Mouse (Mus musculus) kidney, adult 11 months (tissue): Measurements from ENCODE around the gene Cnst.
"Not testable (repeated sequence)": the region's sequence is repeated elsewhere in the genome, so short reads cannot be mapped to it uniquely, and the experiment has no call there.

Experiments
- DNase-seq: peaks from one replicate; pipeline ENCODE4 v3.0.0; 2022

Cnst gene

DNA sequence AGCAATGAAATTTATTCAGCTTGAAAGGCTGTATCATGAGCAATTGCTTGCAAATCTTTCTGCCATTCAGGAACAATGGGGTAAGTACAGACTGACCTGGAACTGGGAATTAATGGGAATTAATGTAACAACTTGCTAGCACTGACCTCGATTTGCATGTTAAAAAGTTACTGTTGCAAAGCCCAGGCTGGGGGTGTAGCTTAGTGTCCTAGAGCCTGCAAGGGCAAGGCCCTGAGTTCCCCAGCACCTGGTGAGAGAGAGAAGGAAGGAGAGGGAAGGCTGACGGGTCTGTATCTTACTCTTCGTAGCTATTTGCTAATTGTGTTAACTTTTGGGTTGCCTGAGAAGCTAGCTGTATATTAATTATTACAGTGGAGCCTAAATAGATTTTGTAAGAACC, 58.4 kb downstream of the Cnst start:
- no peak for DNase-seq

DNA sequence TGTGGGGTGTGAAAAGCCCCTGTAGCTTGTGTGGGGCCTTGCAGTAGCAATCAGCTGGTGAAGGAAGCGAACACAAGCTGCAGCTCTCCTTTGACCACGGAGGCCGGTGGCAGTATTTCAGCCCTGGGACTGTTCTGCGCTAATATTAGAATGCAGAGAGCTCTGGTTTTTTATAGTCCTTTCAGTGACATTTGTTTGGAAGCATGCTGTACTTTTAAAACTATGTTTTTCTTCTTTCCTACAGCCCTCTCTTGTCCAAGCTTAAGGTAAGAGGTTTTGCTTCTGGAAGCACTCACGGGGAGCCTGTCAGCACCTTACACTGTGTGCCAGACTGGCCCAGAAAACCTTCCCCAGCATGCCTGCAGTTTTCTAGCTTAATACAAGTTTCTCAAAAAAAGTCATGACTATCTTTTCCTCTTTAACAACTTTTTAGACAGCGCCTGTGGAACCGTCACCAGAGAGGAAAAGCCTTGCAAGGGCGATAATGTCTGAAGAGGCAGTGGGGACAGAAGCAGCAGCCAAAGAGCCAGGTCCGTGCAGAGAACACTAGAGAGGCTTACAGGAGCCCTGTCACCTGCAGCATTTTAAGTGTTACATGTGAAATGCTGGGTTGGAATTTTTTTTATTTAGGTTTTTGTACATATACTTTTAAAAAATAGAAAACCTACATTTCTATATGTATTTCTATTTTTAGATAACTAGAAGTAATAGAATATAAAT, 60.0 kb downstream of the Cnst start:
- DNase-seq = no peak

DNA sequence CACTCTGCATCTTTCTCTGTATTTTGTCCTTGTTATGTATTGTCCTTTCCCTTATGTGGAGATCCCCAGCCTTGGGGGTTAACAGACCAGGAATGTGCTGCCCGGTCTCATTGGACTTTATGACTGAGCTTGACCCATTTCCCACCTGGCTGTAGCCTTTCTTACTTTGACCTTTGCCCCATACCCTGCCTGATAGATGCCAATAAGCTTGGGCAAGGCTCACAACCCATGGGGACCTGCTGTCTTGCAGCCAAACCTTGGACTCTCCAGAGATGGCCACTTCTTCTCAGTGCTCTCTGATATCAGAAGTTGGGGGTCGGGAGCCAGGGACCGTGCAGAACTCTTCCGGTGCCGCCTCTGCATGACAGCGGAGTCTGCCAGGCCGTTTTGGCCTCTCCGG, 62.4 kb downstream of the Cnst start:
- peak; percentile 62 for DNase-seq

DNA sequence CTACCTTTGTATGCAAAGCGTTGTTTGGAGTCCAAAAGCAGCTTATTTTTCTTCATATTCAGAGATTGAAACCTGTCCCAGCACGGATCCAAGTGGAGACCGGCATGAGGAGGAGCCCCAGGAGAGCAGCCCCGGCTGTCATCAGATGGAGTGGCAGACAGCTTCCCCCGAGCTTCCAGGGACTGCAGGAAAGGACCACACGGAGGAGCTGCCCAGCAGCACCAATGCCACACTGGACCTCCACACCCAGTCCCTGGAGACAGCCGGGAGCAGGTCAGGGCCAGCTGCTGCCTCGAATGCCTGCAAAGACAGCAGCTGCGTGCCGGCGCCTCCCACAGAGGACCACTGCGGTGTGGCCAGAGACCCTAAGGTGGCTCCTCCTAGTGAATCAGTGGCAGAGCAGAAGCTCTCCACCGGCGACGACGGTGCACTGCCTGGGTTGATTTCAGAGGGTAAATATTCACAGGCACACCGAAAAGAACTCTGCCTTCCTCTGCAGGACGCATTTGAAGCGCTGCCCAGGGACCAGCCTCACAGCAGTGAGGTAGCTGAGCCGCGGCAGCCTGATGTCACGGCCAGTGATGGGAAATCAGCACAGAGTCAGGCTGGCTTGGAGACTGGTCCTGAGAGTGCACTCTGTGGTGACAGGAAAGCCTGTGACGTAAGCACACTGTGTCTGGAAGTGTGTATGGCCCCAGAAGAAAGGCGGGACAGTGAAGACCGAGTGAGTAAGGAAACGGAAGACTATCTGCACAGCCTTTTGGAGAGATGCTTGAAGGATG, 63.7 kb downstream of the Cnst start:
- DNase-seq = no peak

DNA sequence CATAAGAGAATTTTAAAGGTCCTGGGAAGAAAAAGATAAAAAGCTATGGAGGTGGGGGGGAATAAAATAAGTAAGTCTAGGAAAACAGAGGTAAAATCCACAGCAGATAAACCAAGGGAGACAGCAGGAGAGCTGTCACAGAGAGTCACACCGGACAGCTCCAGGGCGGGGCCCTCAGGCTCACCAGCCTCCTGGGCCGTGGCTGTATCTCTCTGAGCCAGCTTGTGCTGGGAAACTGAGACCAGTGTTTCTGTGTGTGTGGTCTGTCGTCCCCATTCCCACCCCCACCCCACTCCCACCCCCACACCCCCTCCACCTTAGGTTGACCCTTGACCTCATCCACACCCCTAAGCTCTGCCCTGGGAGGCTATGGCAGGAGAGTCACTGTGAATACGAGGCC, 65.0 kb downstream of the Cnst start:
- DNase-seq = no peak

DNA sequence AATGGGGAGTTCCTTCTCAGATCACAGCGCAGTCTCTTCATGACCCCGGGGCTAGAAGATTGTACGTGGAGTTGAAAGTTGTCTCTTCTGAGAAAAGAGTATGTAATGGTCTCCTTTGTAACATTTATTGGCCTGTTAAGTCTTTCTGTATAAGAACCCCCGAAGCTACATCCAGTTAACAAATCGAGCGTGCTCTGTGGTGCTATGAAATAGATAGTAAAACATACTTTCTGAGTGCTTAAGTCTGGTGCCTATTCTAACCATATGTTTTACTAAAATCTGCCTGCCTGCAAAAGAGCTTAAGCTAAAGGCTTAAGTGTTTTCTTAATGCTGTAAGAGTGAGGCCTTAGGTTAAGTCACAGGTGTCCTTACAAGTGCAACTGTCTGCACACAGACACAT, 66.2 kb downstream of the Cnst start:
- no peak for DNase-seq

DNA sequence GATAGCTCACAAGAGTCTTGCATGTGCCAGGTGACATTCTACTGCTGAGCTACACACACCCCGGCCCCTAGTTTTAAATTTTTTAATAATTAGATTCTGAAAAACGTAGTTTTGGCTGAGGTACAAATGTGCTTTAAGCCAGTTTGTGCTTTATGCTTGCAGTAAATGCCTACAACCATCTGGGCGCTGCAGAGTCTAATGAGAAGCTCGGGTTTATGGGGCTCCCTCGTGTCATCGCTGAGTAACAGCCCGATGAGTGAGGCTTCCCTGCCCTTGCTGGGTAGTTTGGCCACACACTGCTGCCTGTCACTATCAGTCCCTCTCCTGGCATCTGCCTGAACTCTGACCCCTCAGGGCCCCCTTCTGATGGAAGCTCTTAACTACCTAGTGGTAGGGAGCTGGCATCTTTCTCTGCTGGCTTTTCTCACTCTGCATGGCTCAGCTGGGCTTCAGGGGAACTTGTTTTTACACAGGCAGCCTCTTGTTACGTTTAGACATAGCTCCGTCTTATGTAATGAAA, 66.9 kb downstream of the Cnst start:
- DNase-seq = no peak

DNA sequence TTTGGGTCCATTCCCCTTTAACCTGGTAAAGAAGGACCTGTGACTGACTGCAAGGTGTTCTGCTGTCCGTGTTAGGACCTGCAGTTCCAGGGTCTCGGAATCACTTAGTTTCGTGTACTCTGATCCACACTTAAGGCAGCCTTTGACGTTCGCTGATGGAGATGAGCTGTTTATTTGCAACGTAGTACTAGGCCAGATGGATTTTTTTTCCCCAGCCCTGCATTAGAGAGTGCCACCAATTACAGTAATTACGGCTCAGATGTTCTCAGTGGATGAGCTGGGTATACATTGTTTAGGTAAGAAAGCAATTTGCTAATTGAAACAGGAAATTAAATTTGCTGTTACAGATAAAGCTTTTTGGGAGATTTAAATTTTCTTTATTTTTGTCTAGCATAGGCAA, 71.3 kb downstream of the Cnst start:
- no peak for DNase-seq

DNA sequence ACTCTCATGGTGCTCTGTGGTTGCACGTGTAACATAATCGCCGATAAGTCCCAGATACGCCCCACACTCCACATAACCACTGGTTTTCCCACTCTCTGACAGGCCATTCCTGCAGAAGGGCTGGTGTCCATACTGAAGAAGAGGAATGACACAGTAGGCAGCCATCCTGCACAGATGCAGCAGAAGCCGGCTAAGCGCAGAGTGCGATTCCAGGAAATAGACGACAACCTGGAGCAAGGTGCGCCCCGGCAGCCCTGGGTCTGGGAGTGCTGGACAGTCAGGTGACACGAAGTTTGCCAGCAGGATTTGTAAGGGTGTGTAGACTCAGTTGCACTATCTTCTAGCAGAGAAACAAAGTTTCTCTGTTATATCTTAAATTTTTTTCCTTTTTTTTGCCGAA, 76.5 kb downstream of the Cnst start:
- DNase-seq = no peak

DNA sequence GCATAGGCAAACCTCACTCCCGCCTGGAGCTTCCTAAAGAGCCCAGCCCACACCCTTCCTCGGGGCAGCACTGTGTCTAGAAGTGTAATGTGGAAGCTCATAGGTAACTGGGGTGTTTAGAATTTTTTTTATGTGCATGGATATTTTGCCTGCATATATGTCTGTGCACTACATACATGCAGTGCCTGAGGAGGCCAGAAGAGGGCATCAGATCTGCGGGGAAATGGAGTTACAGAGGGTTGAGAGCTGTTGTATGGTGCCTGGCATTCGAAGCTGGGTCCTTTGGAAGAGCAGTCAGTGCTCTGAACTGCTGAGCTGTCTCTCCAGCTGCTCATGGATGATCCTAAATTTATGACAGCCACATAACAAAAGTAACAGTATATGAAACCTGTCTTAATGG, 77.5 kb downstream of the Cnst start:
- no peak for DNase-seq

DNA sequence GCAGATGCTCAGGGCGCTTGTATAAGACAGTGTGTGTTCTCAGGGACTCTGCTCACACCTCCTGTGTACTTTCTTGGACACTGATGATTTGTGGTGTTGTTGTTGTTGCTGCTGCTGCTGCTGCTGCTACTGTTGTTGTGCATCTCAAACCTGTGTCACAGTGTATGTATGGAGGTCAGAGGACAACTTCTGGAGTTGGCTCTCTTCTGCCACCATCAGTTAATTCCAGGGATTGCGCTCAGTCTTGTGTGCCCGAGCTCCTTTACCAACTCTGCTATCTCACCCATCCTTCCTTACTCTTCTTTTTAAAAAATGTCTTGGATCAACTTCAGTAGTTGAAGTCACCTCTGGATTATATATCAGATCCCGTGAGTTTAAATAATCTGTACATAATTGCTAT, 78.2 kb downstream of the Cnst start:
- no peak for DNase-seq

DNA sequence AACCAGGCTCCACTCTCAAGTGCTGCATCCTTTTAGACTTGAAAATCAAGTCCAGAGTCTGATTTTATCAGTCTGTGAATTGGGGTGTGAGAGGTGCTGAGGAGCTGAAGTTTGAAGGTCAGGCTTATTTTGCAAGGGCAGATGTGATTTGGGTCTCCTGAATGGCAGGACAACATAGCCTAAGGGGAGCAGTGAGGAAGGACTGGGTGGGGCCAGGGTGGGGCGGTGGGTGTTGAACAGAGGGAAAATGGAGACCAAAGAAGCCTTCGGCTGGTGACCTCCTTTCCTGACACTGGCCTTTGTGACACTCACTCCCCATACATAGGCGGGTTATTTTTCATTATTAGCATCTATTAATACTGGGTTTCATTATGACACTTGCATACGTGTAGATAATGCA, 81.7 kb downstream of the Cnst start:
- DNase-seq = no peak

DNA sequence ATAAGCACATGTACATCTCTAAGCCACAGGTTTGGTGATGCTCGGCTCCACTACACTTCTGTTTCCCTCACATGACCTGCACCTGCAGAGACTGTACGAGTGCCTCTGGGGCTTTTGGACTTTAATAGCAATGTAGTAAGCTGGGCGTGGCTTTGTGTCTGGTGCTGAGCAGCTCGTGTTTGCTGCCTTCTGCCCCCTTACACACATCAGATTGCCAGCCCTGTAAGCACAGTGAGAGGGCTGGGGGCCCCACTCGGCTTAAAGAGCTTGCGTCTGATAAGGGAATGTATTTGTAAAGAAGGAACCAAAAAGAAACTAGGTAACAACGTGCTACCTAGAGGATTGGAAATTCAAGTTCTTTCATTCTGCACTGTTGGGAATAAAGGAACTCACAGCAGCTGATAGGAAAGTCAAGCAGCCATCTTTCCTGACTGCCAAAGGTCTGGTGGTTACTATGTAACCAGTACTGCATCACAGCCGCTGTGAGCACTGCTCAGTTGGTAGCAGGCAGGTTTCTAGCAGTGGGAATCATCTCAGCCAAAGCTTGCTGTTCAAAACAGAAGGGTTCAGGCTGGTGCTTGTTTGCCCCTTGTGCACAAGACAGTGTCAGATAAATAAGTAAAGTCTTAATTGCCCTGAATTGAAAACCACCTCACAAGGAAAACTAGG, 82.4 kb downstream of the Cnst start:
- DNase-seq = no peak

DNA sequence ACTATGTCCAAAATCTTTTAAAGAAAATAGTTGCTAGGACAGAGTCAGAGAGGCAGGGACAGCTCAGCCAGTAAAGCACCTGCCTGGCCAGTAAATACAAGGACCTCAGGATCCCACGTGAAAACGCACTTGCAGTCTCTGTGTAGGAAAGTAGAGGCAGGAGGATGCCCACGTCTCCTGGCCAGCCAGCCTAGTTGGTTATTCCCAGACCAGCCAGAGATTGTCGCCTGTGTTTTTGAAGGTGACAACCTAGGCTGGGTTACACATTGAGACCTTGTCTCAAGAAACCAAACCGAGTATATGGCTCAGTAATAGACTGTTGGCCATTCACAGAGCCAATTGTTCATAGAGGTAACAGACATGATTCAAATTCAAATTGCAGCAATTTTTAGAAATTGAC, 83.1 kb downstream of the Cnst start:
- no peak for DNase-seq

DNA sequence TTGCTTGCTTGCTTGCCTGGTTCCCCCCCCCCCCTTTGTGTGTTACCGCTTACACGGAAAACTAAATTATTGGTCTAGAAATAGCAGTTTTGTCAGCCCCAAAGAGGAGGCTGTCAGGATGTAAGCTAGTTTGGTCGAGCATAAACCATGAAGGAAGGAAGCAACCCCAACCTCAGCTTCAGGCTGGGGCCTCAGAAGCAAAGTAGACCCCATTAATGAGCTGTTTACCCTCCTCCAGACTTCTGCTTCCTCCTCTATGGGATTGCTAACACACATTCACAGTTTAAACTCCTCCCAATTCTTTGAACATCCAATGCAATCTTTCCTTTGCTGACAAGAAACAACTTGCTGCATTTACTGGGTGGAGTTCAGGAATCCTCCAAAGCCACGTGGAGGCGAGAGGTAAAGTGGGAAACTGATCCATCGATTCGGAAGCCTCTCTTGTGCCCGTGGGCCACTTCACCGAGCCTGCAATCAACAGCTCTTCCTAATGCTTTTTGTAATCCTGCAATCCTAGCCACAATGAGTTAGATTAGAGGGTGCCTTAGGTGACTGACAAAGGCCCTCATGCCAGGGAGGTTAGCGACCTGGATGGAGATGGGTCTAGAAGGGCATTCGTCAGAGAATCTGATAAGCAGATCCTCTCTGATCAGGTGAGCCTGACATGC, 86.7 kb downstream of the Cnst start:
- no peak for DNase-seq

DNA sequence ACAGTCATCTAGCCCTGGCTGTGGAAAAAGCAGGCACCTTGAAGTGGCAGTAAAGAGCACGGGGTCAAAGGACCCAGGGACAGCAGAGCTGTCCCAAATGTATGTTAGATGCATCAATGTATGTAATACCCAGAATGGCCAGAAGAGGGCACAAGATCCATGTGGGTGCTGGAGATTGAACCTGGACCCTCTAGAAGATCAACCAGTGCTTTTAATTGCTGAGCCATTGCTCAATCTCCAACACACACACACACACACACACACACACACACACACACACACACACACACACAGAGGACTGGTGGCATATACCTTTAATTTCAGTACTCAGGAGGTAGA, 87.2 kb downstream of the Cnst start:
- DNase-seq = no peak

DNA sequence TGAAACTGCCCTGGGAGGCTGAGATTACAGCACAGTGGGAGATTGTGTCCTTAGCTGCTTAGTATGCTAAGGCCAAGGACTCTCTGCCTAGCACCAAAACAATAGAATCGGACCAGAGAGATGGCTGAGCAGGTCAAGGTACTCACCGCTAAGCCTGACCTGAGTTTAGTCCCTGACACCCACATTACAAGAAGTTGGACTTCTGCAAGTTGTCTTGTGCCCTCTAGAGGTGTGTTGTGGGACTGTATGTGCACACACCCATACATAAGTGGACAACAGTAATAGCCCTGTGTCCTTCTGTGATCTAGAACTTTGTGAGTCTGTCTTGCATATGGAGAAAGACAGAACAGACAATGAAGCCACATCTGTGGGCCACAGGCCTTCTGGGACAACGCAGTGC, 88.0 kb downstream of the Cnst start:
- no peak for DNase-seq

DNA sequence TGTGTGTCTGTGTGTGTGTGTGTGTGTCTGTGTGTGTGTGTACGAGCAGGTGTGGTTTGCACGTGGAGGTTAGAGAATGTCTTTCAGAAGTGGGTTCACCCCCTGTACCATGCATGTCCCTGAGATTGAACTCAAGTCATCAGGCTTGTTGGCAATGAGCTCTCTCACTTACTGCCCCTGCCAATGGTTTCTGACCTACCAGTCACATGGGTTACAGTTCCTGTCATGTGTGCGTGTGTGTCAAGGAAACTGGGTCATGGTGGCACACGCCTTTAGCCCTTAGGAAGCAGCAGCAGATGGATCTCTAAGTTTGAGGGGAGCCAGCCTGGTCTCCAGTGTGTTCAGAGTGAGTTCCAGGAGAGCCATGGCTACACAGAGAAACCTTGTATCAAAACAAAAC, 96.6 kb downstream of the Cnst start:
- no peak for DNase-seq

DNA sequence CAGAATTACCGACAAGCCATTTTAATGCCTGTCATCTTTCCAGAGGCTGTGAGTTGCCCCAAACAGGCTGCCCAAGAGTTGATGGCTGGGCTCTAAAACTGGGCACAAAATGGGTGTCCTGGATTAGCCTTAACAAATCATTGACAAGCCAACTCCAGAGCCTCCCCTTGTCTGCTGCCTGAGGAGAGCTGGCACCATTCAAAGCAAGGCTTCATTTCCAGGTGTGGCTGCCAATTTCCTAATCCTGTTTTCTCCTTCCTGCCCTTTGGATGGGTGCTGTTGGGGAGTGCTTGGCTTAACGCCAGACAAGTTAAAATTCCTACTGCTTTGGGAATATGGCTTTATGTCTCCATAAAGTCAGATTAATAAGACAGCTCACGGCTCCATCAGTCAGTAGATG, 98.0 kb downstream of the Cnst start:
- DNase-seq = peak; percentile 44

DNA sequence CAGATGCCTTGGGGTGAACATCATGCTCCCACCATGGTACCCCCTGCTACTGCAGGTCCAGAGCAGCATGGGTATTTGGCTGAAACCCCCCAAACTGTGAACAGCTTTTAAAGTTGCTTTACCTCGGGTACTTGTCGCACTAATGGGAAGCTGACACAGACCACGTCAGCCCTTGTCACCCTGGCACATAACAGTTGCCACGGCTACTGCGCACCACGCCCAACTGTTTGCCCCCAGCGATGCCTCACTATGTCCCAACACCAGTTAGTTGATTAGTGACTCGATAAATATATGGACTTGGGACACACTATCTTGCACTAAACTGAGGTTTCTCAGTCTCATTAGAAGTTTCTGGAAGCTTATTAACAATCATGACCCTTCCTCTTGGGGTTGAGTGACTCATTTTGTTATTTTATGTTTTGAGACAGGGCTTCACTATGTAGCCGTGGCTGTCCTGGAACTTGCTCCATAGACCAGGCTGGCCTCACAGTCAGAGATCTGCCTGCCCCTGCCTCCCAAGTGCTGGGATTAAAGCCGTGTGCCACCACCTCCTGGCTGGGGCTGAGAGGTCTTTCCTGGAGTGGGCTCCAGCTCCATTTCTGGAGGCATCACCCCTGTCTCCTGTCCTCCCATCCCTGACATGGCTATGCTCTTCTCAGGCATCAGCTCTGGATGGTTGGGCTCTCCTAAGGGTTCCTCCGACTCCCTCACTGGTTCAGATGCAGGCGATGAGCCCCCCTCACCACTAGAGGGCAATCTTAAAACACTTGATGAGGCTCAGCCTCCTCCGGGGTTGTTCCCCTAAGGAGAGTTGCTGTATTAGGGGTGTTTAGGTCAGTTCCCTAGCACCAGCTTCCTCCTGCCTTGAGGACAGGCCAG, 99.2 kb downstream of the Cnst start:
- DNase-seq = peak; percentile 61

DNA sequence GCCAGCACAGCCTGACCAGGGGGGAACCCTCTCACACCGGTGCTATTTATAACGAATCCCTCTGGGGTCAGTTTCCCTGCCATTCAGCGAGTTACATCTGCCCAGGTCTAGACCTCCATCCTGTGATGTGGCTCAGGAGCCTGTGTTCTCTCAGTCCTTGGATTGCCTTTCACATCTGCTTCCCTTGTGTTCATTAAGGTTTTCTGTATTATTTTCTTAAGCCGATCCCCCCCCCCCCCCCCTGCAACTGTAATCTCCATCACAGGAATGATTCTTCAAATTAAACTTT, 99.8 kb downstream of the Cnst start:
- no peak for DNase-seq

DNA sequence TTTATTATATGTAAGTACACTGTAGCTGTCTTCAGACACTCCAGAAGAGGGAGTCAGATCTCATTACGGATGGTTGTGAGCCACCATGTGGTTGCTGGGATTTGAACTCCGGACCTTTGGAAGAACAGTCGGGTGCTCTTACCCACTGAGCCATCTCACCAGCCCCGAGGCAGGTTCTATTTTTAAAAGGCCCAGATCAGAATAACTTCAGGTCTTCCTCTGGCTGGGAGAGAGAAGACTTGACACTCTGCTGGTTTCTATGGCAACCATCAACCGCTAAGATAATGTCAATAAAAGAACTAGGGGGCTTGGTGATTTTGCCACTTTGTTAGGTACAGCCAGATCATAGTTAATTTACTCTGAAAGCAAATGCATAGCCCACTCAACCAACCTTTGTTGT, 102.5 kb downstream of the Cnst start:
- DNase-seq = not testable (repeated sequence)

DNA sequence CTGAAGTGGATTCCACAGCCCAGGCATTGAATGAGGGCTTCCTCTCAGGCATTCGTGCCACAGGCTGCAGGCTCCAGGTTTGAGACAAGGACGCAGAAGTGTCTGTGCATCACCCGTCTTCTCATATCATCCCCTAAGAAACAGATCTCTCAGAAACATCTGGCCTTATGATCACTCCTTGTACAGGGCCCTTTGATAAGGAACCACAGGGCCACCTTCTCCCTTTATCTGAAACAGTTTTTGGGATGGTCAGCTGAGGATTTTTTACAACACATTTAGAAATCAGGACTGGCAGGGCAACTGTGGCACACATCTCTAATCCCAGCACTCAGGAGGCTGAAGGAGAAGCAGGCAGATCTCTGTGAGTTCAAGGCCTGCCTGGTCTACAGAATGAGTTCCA, 103.2 kb downstream of the Cnst start:
- DNase-seq = no peak
